Mouse (Mus musculus): ENCODE results near the gene Olfr734.

The Olfr734 gene

DNA sequence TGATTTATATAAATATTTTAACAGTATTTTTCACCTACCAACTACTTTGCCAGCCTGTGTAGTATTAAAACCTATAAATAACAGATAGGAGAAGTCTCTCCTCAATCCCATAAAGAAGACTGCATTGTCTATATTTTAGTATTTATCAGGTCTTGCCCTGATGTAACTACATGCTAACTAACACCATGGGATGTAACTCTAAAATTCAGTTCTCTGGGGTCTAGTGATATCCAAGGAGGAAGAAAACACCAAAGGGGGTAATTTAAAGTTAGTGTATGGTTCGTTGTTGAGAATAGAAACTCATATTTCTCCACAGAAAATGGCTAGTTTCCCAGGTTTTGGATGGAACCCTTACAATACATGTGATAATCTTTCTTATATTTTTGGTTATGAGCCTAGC, at the start of gene Olfr734:
Gene Olfr734 (minus strand): TSS at position 101 of the 400 bp plus-strand sequence.
- DNase-seq (ENCODE audit: low spot score), result no peak

DNA sequence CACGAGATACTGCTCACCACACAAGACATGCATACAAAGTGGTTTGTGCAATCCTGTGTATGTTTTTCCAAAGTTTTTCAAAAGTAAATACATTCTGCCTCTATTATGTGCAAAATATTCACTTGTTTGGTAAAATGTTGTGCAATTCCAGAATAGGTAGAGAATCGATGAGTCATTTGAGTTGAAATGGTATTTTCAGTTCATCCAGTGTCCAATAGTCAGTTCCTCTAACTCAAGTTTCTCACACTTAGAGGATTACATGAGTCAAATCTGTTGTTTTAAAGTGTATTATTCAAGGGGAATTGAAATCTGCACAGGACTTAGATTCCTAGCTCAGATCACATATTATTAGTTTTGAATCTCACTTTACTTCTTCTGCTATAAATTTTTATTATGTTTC, 37.0 kb upstream of the Olfr734 start:
- DNase-seq (ENCODE audit: low spot score), result no peak

- DNase-seq (ENCODE audit: low spot score), result no peak
These were observed 33.9 kb upstream of the Olfr734 start for GRCm38 (mm10) chr14:50360480-50360879.

- DNase-seq (ENCODE audit: low spot score), result no peak
These were observed 31.0 kb upstream of the Olfr734 start, which contains the start of gene Tlr11 for GRCm38 (mm10) chr14:50357593-50357992. Tlr11 (plus strand) TSS chr14:50357914.

DNA sequence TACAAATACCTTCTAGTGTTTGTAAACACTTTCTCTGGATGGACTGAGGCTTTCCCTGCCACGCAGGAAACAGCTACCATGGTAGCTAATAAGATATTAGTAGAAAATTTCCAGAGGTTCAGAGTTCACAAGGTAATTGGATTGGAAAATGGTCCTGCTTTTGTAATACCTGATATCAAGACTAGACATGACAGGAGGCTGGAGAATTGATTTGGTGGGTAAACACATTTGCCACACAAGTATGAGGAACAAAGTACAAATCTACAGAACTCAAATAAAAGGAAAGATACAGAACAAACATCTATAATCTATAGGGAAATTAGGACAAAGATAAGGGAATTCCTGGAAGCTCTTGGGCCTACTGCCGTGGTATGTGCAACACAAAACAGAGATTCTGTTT, 30.2 kb upstream of the Olfr734 start:
- no peak for DNase-seq (ENCODE audit: low spot score)

DNA sequence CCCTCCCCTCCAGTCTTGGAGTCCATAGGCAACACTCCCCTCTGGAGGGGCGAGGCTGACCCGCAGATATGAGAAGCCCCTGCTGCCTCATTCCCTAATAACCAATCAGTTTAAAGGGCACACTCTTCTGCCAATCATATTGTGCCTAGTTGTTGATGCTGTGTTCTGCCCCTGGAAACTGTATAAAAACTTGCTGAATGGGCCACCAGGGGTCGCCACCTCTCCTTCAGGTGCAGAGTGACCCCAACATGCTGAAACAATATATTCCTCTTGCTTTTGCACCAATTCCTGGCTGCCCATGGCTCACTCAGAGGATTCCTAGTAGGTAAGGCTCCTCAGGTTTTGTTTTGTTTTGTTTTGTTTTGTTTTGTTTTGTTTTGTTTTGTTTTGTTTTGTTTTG, 25.9 kb upstream of the Olfr734 start:
- no peak for DNase-seq (ENCODE audit: low spot score)

DNA sequence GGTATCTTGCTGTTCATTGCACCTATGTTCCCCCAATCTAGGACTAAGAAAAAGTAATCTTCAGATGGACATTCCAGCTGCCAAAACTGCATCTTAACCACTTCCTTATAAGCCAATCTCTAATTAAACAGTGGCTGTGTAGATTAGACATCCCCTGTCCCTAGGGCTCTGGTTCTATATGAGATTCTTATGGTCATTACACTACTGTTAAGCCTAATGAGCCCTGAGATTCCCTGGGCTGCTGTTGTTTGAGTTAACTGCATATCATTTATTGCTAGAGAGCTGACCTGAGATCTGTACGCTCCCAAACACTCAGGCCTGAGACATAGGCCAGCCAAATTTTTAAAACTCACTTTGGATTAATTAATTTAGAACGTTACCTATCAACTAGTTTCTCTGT, 22.2 kb upstream of the Olfr734 start, which contains the start of gene Olfr735:
Gene Olfr735 (minus strand): TSS at position 77 of the 400 bp plus-strand sequence.
- no peak for DNase-seq (ENCODE audit: low spot score)

- DNase-seq (ENCODE audit: low spot score), result no peak
These were observed 25.1 kb downstream of the Olfr734 start, which contains the start of gene Olfr733 for GRCm38 (mm10) chr14:50301422-50301821. Olfr733 (minus strand) TSS chr14:50301522.

DNA sequence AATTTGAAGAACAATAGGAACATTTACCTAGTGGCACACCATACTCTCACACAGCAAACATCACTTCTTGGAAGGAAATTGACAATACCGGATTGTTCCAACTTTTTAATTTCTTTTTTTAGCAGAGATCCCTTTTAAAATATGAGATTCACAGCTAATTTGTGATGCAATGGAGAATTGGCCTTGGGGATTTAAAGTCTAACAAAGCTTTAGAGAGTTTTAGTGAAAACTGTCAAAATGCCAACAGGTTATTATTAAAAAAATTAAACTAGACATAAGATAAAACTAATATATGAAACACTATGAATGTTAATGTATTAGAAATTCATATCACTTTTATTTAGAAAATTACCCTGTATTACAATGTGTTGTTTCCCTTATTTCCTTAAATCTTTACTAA, 42.5 kb downstream of the Olfr734 start, which contains the start of gene Olfr732:
Gene Olfr732 (minus strand): TSS at position 101 of the 400 bp plus-strand sequence.
- DNase-seq (ENCODE audit: low spot score), result no peak

Measured in urinary bladder, postnatal 25 days (tissue).